Mouse (Mus musculus) cortical plate, adult 2 months (tissue): Measurements from ENCODE around the gene Slc6a9.

Source experiments
- CTCF ChIP-seq: fragments of 200-500 bp; IDR thresholded peaks from 2 replicates; pipeline ENCODE4 v1.5.1; 2011; ENCODE audit warnings: mild to moderate bottlenecking, control low read depth, low read length; ENCODE audit not compliant: insufficient read depth; ENCODE audit errors: extremely low read depth
- POLR2A ChIP-seq: fragments of 200-500 bp; IDR thresholded peaks from 2 replicates; pipeline ENCODE4 v1.6.1; 2011; ENCODE audit warnings: mild to moderate bottlenecking, low read length, control low read depth; ENCODE audit not compliant: insufficient read depth; ENCODE audit errors: extremely low read depth

DNA sequence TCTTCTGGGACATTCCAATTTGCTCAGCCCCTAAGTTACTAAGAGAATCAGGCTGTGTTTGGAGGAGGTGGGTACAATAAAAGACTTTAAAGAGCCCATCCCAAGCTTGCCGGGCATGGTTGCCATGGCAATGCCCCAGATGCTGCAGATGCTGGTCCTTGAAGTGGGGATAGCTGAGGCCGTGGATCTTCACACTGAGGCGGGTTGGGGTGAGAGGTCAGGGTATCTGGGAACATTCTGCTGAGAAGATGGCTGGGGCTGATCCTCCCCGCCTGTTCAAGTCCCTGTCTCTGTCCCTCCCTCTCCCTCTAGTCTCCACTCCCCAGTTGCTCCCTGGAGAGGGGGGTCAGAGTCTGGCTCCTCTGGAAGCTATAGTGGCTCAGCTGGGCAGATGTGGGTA lies 20.0 kb upstream of the Slc6a9 start:
- TF ChIP-seq CTCF (no peak), POLR2A (no peak)
